Mouse (Mus musculus) kidney, adult 8-10 months (tissue): ENCODE measurements around the gene Optc.

Experiments used
- DNase-seq, 2 experiments: peaks; one replicate each; pipeline ENCODE4 v3.0.0; 2022

Gene Optc

DNA sequence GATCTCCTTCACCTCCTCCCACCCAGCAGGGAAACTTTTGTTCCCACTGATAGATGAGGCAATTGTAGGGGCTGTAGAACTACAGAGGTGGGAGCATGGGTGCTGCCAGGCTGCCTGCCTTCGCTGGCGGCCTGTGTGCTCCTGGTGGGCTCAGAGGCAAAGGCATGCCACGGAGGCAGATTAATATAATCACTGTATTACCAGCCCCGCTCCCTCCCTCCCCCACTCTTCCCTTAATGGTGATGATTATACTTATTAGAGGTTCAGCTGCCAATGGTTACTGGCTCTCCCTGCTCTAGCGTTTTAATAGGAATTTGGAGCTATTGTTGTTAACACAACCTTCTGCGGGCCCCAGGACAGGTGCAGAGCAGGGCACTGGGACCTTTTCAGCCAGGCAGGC, 26.0 kb downstream of the Optc start:
- DNase-seq = no peak

DNA sequence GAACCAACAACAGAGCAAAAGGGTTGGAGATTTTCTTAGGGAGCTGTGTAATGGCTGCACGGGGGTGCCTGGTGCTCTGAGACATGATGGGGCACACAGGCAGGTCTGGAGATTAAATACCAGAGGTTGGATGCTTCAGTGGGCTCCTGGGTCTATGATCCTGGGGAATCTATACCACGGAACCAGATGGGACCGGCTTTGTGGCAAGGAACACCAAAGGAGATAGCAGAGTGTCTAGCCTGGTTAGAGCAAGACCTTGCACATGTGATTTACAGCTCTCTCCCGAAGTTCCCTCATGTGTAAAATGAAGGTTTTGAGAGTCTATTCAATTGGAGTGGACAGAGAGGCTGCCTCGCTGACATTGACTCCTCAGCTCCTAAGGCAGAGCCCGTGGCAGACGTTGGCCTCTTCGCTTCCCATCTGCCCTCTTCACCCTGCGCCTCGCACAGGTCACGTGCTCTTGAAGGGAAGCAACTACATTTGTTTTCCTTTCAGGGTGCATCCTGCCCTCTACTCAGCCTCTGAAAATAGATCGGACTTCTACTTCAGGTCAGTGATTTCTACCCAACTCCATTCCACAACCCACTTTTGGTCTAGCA, 28.9 kb downstream of the Optc start:
- peak; percentile 22 to 29 for DNase-seq

DNA sequence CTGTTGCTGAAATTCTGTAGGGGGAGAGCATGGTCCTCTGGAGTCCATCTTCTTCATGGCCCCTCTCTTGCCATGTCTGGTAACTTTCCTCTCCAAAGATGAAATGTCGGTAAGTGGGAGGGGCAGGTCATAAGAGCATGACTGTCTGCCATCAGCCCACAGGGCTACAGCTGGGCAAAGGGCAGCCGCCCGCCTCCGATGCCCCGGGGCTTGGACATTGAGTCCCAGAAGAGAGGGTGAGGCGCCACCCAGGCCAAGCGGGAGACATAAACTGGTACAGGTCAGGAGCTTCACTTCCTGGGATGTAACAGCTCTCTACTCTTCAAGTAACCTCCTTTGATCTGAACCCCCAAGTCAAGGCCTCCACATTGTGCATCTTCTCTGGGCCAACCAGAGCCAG, 30.9 kb downstream of the Optc start:
- DNase-seq = peak; percentile 52 to 65

DNA sequence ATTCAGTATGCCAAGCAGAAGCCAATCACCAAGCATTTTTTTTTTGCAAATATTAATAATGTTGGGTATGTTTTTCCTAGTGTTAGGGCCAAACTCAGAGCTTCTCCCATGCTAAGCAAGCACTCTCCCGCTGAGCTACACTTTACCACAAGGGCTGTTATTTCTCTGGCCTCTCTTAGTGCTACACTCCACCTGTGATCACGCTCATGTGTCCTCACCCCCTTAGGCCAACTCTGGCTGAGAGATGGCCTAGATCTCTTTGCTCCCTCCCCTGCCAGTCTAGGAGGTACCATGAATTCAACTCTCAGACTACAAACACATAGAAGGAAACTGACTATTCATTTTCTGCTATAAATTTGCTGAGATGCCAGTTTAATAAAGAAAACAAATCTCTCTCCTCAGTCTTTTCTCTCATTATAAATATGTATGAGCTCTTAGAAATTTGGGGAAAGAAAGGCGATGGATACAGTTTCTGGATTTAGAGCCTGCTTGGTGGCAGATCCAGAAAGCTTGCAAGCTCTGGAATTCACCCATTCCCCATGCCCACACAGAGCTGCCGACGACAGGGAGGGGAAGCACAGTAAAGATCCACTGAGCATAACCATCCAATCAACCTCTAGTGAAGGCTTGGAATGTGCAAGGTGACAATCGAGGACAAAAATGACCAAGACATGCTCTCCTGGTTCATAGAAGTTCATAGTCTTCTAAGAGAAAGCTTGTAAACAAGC, 34.5 kb downstream of the Optc start:
- DNase-seq = no peak

DNA sequence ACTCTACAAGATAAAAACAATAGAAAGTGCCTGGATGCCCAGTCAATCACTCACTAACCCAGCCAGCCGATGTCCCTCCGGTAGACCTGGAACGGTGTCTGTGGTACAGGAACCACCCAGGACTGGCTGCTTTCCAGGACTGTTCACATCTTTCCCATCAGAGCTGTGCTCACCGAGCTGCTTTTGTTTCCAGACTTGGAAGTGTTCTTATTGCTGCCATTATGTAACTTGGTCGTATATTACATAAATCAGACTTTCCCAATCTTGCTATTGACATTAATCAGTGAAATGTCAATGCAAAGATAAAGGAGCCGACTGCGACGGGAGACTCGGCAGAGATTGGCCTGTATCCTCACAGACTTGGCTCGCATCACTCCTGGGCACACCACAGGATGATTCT, 36.6 kb downstream of the Optc start:
- DNase-seq = no peak

DNA sequence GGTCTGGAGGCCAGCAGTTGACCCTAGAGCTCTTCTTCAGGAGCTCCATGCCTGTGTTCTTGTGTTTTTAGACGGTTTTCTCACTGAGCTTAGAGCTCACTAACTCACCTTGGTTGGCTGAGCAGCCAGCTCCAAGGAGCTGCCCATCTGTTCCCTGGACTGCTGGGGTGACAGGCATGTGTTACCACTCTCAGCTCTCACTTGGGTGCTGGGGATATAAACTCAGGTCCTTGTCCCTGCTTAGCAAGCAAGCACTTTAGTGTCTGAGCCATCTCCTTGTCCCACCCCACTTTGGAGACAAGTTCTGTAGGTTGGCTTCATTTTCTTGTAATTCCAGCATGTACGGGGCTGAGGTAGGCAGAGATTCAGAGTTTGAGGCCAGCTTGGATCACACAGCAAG, 38.6 kb downstream of the Optc start:
- no peak for DNase-seq

DNA sequence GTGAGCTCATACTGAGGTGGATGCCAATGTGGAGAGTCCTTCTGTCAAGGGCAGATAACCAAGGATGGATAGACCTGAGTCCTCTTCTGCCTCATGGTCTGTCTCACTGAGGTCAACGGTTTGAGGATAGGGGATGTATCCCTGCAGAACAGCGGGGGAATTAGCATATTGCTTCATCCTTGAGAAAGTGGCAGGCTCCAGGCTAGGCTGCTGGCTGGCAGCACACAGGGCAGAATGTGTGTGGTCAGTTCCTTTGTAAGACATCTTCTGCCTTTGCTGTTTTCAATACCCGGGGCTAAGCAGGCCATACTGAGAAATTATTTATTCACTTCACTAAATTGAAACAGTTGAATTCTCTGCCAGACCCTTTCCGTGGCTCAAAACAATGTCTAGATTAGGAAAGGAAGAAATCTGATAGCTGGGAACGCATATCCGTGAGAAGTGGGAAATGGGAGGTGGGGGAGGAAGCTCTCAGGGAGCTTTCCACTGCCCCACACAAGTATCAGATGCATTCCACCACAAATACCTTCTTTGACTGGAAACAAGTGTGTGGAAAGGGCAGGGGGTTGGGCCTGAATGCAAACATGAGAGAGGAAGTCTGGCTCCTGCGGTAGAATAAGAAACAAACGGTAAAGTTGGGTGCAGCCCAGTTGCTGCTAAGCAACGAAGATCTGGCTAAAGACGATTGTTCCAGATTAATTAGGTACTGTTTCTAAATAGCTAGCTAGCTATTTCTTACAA, 44.4 kb downstream of the Optc start:
- no peak for DNase-seq

DNA sequence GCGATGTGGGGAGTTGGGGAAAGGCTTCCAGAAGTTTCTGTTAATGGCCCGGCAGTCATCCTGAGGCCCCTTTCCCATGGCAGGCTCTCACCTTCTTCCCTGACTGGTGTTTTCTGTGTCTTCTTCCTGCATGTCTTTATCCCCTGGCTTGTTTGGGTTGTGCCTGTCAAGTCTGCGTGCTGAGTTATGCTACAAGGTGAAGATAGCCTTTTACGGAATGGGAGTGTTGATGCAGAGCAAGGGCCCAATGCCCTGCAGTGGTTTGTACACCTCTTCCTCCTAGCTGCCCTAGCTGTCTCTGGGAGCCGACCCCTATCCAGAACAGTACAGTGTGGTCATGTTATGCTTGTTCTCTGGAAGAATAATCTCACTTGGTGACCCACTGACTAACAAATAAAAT, 46.8 kb downstream of the Optc start:
- no peak for DNase-seq

DNA sequence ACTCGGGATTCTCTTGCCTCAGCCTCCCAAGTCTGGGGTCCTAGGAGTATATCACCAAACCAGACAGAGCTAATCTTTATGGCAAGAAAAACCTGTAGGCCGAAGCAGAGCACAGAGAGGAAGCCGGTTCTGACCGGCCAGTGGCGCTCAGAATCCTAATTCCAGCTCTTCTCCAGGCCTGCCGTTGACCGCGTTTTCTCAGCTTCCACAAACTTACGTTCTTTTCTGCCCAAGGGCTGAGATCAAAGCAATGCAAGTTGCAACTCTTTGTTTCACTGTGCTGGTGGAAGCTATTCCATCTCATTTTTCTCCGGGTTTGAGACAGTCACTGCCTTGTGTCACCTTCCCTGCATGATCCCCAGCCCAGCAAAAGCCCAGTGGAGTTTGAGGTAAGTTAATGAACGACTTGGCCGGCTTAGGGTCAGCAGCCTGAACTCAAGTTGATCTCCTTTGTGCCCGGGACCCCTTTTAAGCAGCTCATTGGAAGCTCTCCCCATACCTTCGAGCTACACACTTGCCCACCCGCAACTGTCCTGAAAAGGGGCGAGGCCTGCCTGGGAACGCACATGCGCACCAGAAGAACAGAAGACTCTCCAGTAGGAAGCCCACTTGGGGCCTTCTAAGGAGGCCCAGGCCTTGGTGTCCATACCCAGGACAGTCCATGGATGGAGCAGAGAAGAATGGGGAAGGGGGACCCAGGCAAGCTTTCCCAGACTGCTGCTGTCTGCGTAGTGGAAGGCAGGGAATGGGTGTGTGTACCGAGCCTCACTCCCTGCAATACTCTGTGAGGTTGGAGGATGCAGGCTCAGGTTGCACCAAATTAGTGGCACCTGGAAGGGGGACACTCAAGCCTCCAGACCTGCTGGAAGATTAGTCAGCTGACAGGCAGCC, 47.7 kb downstream of the Optc start:
- peak in 1 of 2 experiments; percentile 13 for DNase-seq

DNA sequence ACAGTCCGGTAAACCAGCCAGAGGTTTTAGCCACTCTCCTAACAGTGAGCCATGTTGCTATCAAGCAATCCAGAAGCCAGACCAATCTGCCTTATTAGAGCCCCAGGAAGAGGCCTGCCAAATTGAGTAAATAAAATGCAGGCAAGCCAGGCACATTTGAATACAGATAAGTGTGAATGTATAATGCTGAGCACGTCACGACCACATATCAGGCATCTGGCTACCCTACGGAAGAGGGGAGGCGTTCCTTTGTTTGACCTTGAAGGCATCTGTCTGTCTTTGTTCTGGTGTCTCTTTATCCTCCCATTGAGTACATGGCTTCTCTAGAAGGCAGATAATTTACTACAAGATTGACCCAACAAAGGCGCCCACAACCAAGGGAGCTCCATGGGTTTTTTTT, 48.5 kb downstream of the Optc start:
- no peak for DNase-seq

DNA sequence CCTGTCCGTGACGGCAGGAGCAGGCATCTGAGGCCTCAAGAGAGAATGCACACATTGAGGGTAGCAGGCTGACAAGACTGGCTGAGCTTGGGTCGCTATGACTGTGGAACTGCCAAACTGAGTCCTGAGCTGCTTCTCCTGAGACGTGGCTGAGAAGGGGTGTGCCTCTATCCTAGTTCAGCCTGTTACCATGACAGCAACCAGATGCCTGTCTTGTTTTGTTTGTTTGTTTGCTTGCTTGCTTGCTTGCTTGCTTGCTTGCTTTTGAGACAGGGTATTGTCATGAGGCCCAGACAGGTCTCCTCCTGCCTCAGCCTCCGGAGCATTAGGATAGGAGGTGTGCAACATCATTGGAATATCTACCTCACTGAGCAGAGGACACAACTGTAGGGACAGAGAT, 50.0 kb downstream of the Optc start:
- no peak for DNase-seq

DNA sequence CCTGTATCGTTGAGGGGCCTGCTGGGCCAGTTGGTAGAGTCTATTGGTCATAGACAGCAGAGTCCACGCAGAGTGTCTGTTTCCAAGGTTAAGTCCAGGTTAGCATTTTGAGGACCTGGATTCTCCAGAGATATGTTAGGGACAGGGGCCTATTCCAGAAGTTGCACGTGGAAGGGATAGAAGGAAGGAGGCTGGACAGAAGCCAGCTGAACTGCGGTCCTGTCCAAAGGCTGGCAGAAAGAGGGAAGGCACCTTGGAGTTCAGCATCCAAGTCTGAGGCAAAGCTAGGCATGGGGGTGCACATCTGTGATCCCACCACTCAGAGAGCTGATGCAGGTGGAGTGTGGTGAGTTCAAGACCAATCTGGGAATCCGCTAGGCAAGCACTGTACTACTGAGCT, 50.6 kb downstream of the Optc start:
- DNase-seq = peak; percentile 31 to 41

DNA sequence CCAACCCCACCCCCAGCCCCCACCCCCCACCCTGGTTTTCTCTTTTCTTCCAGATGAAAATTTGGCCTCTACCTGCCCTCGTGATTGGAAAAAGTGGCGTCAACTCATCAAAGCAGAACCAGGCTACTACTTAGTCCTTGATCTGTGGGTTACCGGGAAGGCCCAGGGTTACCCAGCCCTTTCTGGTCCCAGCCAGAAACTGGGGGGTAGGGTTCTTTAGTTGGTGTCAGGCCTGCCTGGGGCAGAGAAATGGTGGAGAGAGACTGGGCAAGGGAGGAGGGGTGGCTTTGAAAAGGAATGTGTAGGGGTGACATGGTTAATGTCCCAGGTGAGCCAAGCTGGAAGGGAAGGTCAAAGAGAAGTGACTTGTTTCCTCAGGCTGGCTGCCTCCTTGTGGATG, 51.1 kb downstream of the Optc start:
- DNase-seq = peak; percentile 50 to 75

DNA sequence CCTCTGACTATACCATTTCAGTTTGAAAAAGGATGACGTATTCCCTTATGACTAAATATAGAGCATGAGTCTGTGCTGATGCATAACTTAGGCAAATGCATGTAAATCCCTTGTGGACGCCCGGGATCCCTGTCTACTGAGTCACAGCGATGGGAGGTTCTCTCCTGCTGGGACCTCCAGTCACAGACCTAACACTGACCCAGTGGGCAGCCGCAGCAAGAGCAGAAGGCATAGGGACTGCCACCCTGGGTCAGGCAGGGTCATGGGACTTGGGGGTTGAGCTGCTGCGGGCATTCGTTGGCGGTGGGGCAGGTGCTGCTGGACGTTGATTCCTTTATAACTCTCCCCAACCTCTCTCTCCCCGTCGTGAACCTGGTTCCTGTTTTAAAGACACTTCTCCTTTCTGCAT, 51.7 kb downstream of the Optc start:
- DNase-seq = no peak

DNA sequence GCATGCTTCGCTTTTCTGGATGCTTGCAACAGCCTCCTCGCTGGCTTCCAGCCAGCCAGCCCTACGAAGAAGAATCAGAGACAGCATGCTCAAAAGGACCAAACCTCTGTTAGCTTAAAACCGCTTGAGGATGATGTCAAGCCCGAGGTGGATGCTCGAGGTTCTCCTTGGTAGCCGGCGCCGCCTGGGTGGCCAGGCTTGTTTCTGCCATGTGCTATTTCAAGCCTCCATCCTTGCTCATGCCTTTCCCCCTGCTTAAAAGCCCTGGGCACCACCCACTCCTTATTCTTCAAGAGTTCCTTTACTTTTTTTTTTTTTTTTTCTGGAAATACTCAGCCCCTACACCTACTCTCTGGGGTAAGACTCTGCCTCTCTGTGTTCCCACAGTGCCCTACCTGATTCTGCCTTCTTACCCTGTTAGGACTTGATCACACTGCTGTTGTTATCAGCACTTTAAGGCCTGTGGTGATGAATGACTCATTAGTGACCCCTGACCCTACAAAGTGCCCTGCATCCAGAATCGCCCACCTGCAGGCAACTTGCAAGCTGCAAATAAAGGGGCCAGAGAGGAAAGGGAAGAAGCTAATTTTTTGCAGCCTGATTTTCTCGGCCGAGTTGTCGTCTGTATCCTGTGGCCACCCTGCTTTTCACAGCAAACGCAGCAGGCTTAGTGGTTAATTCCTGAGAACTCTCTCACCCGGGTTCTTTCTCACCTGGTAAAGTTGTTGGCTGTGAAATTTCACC, 52.4 kb downstream of the Optc start:
- no peak for DNase-seq

DNA sequence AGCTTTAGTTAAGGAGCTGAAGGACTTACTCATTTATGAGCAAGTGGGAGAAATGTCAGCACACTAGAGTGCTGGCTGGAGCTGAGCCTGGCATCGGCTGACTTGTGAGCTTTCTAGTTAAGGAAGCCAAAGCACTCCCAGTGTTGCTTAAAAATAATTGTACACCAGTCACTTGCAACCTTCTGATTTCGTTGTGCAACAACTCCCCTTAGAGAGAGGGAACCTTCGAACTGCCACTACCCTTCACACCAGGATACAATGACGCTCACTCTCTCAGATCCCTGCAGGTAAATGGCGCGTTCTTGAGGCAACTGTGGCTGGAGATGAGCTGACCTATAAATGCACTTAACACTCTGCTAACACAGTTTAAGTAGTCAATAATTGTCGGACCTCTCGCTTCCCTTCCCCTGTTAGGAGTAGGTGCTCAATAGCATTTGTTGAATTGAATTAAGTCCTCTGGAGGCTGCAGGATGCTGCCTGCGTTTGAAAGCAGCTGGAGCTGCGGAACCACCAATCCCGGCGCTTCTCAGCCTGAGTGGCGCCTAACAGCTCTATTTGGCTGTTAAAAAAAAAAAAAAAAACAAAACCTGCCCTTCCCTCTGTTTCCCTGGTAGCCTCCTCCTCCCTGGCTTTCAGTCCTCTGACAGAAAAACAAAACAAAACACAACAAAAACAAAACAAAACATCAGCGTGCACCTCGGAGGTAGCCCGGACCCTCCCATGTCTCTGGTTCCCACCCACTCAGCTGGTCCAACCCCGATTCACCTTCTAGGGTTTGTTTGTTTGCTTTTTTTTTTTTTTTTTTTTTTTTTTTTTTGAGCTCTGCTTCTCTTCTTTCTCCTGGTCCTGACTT, 53.2 kb downstream of the Optc start:
- peak in 1 of 2 experiments; percentile 30 for DNase-seq
